Comparison of ENCODE assay signal across 30 mouse cellular contexts in genomic region chr12:34841196-34841595, GRCm38 (mm10).
DNase-seq lines count a peak whose midpoint lies in the region; ATAC-seq lines count a peak whose summit lies in the region.
"Had no signal": no experiment of that assay in that cellular context is flagged by ENCODE, and none has a peak within 500 bp of the region (broad histone marks: within the 10 kb centered on the region; RNA-seq: fewer than 3 reads in every experiment).

No protein-coding gene starts in this region.

- no peaks in the 10 kb centered on the region for H3K36me3 ChIP-seq in neural tube, embryonic 11.5 days (ENCODE audit: control insufficient read depth, insufficient read depth, low read length)
- H3K36me3 ChIP-seq in neural tube, embryonic 13.5 days = no peaks in the 10 kb centered on the region
- no peaks in the 10 kb centered on the region for H3K36me3 ChIP-seq in neural tube, embryonic 15.5 days
- H3K36me3 ChIP-seq: embryonic facial prominence, embryonic 13.5 days; embryonic facial prominence, embryonic 15.5 days; forebrain, embryonic 10.5 days; forebrain, embryonic 12.5 days; G1E had no signal

- no peak overlapping the region for H3K4me2 ChIP-seq in neural tube, embryonic 11.5 days (ENCODE audit: low read depth)
- no peak overlapping the region for H3K4me2 ChIP-seq in neural tube, embryonic 13.5 days
- H3K4me2 ChIP-seq in neural tube, embryonic 15.5 days = no peak overlapping the region
- H3K4me2 ChIP-seq: embryonic facial prominence, embryonic 13.5 days; embryonic facial prominence, embryonic 15.5 days; forebrain, embryonic 12.5 days had no signal

- no peak overlapping the region for H3K4me3 ChIP-seq in neural tube, embryonic 11.5 days (ENCODE audit: low read depth, low read length)
- no peak overlapping the region for H3K4me3 ChIP-seq in neural tube, embryonic 13.5 days
- no peak overlapping the region for H3K4me3 ChIP-seq in neural tube, embryonic 15.5 days (replicated peaks)
- H3K4me3 ChIP-seq: embryonic facial prominence, embryonic 13.5 days; embryonic facial prominence, embryonic 15.5 days; erythroblast, embryonic 14.5 days; forebrain, embryonic 10.5 days; forebrain, embryonic 12.5 days had no signal

- H3K27ac ChIP-seq in neural tube, embryonic 11.5 days (ENCODE audit: low read depth, low read length) = no peak overlapping the region
- no peak overlapping the region for H3K27ac ChIP-seq in neural tube, embryonic 13.5 days (replicated peaks)
- H3K27ac ChIP-seq in neural tube, embryonic 15.5 days (replicated peaks) = no peak overlapping the region
- H3K27ac ChIP-seq: embryonic facial prominence, embryonic 13.5 days; embryonic facial prominence, embryonic 15.5 days; forebrain, embryonic 10.5 days; forebrain, embryonic 12.5 days had no signal

- H3K9me3 ChIP-seq in neural tube, embryonic 11.5 days (ENCODE audit: control insufficient read depth, low read length) = no peaks in the 10 kb centered on the region
- no peaks in the 10 kb centered on the region for H3K9me3 ChIP-seq in neural tube, embryonic 13.5 days
- H3K9me3 ChIP-seq in neural tube, embryonic 15.5 days (replicated peaks) = no peaks in the 10 kb centered on the region
- H3K9me3 ChIP-seq: embryonic facial prominence, embryonic 13.5 days; embryonic facial prominence, embryonic 15.5 days; forebrain, embryonic 10.5 days; forebrain, embryonic 12.5 days had no signal

- DNase-seq in embryo, embryonic 11.5 days (ENCODE audit: low read depth, low spot score) = peak; percentile 13
- DNase-seq in embryo, embryonic 11 days = no peak
- peak; percentile 18 for DNase-seq in neural tube, embryonic 11.5 days (ENCODE audit: low spot score)
- no peak for DNase-seq in neural tube, embryonic 10.5 days (ENCODE audit: extremely low spot score, low spot score)
- no peak for DNase-seq in layer of hippocampus, postnatal 14 days (ENCODE audit: low spot score in 2 of 2)
- DNase-seq in spleen, postnatal 14 days (ENCODE audit: low spot score in 2 of 2) = no peak
- DNase-seq: adrenal gland, adult 2 months; adrenal gland, postnatal 10 days; adrenal gland, postnatal 25 days; B cell, adult 2 months; cerebellum, adult 11 months; cerebellum, adult 18-20 months; cerebellum, adult 8-10 months; cerebellum, adult 9-11 months; cerebellum, postnatal 14 days; cerebellum, postnatal 36 days had no signal

- H3K27me3 ChIP-seq in neural tube, embryonic 11.5 days (ENCODE audit: control insufficient read depth, insufficient read depth, low read length) = no peaks in the 10 kb centered on the region
- H3K27me3 ChIP-seq in neural tube, embryonic 13.5 days = peaks cover 14% of the 10 kb centered on the region; the same call in 1 of the 2 replicates
- no peaks in the 10 kb centered on the region for H3K27me3 ChIP-seq in neural tube, embryonic 15.5 days (replicated peaks)
- H3K27me3 ChIP-seq: CH12.LX; embryonic facial prominence, embryonic 13.5 days; embryonic facial prominence, embryonic 15.5 days had no signal

- 68% methylated on average over 4 of the region's 4 CpGs for WGBS in neural tube, embryonic 11.5 days
- 49% methylated on average over 4 of the region's 4 CpGs for WGBS in neural tube, embryonic 13.5 days
- 53% methylated on average over 4 of the region's 4 CpGs for WGBS in neural tube, embryonic 15.5 days

- ATAC-seq in neural tube, embryonic 11.5 days (ENCODE audit: insufficient read depth, low FRiP score, low TSS enrichment) = 0 out of 2 replicates have a peak, but pooled peaks have one; percentile 13
- peak; percentile 56; the same call in 1 of the 2 replicates for ATAC-seq in neural tube, embryonic 13.5 days (ENCODE audit: low read depth)
- peak; percentile 41; the same call in 1 of the 2 replicates for ATAC-seq in neural tube, embryonic 15.5 days (ENCODE audit: low FRiP score)
- ATAC-seq: activated CD4-positive, CD25-positive, alpha-beta regulatory T cell, adult 4 months; CD4-positive, CD25-positive, alpha-beta regulatory T cell, adult 4 months; forebrain, embryonic 14.5 days; forebrain, embryonic 16.5 days; Patski had no signal

- H3K4me1 ChIP-seq in neural tube, embryonic 11.5 days (ENCODE audit: control insufficient read depth, insufficient read depth, low read length) = no peaks in the 10 kb centered on the region
- H3K4me1 ChIP-seq in neural tube, embryonic 13.5 days (replicated peaks) = peaks cover 13% of the 10 kb centered on the region
- H3K4me1 ChIP-seq in neural tube, embryonic 15.5 days = peaks cover 5% of the 10 kb centered on the region; the same call in 1 of the 2 replicates
- H3K4me1 ChIP-seq: embryonic facial prominence, embryonic 13.5 days; embryonic facial prominence, embryonic 15.5 days had no signal

- H3K9ac ChIP-seq in neural tube, embryonic 11.5 days (ENCODE audit: low read length) = no peak overlapping the region
- no peak overlapping the region for H3K9ac ChIP-seq in neural tube, embryonic 13.5 days
- no peak overlapping the region for H3K9ac ChIP-seq in neural tube, embryonic 15.5 days (replicated peaks)
- H3K9ac ChIP-seq: embryonic facial prominence, embryonic 13.5 days; embryonic facial prominence, embryonic 15.5 days; forebrain, embryonic 12.5 days had no signal

Comparison
In these comparisons a context has a peak if more than half of its experiments do, and no peak if none do; other contexts are left out.
1. DNase-seq: peak in embryo, embryonic 11.5 days (single experiment) and neural tube, embryonic 11.5 days (single experiment); none in embryo, embryonic 11 days (single experiment), neural tube, embryonic 10.5 days (single experiment), layer of hippocampus, postnatal 14 days (0 of 2) and spleen, postnatal 14 days (0 of 2).
2. Peak in every context shown above with its lines, with median percentiles within 50 percentile points of each other: ATAC-seq.